Mouse (Mus musculus) megakaryocyte, embryonic 14.5 days (primary cell): ENCODE measurements around the gene Smoc1. TPM values are rescaled to one million over a fixed set of nuclear protein-coding genes. Genes with fewer than 3 reads are reported as not detected.

ENCODE experiments used
- H3K27me3 ChIP-seq: replicated peaks from 2 replicates; pipeline ENCODE3; 2012; ENCODE audit warnings: inconsistent platforms
- H3K36me3 ChIP-seq: replicated peaks from 2 replicates; pipeline ENCODE3; 2012; ENCODE audit warnings: low read length, inconsistent platforms, mixed read lengths
- H3K4me1 ChIP-seq: 2 replicates; pipeline ENCODE4 v1.6.1; 2012; ENCODE audit warnings: inconsistent platforms
- H3K4me3 ChIP-seq: replicated peaks from 2 replicates; pipeline ENCODE3; 2012; ENCODE audit warnings: moderate library complexity, mild to moderate bottlenecking, inconsistent platforms
- H3K9me3 ChIP-seq: 2 replicates; pipeline ENCODE4 v1.6.1; 2012; ENCODE audit warnings: inconsistent platforms
- FLI1 ChIP-seq: IDR thresholded peaks from 2 replicates; pipeline ENCODE4 v1.6.1; 2012; ENCODE audit warnings: low read length, inconsistent platforms, mixed read lengths
- GATA1 ChIP-seq: IDR thresholded peaks from 3 replicates; pipeline ENCODE4 v1.6.1; 2012; ENCODE audit warnings: mixed read lengths, low read length, inconsistent platforms, borderline replicate concordance
- polyA plus RNA-seq: library from polyadenylated mRNA; stranded (reverse); fragments of >175 nt; gene quantifications from 2 replicates; pipeline ENCODE4 v1.2.3, GENCODE M21; 2012; ENCODE audit warnings: low replicate concordance; ENCODE audit not compliant: insufficient read depth

The Smoc1 gene
- polyA plus RNA-seq, 1 experiment: 0.09 TPM

GRCm38 (mm10) chr12:81140594-81141328 is 114.2 kb downstream of the Smoc1 start:
- Histone ChIP-seq H3K36me3 (no peaks in the 10 kb centered on the region), H3K9me3 (no peaks in the 10 kb centered on the region), H3K4me3 (no peak overlapping the region), H3K27me3 (no peaks in the 10 kb centered on the region), H3K4me1 (peaks cover 4% of the 10 kb centered on the region; the same call in 1 of the 2 replicates)
- TF ChIP-seq GATA1: no peak
- TF ChIP-seq FLI1: no peak

- Histone ChIP-seq H3K4me1 (peaks cover 4% of the 10 kb centered on the region; the same call in 1 of the 2 replicates), H3K27me3 (no peaks in the 10 kb centered on the region), H3K4me3 (no peak overlapping the region), H3K36me3 (no peaks in the 10 kb centered on the region), H3K9me3 (no peaks in the 10 kb centered on the region)
- TF ChIP-seq FLI1: no peak
- TF ChIP-seq GATA1: no peak
These were observed 114.7 kb downstream of the Smoc1 start for GRCm38 (mm10) chr12:81141329-81141711.

DNA sequence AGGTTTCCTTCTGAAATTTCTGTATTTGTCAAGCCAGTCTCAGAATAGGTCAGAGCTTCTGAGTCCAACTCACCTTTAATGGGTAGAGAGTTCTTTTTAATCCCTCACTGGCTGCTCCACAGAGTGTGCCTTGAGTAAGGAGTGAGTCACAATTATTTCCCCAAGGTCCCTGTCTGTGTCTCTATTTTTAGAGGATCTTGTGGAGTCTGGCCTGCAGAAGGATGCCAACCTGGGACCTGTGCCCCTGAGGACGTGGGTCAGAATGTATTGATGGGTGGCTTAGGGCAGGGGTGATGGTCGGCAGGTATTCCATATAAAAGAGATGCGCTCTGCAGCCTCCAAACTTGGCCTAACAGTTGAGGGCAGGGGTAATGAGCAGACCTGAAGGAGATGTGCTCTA is 115.6 kb downstream of the Smoc1 start:
- no peaks in the 10 kb centered on the region for H3K27me3 ChIP-seq
- H3K4me3 ChIP-seq: no peak overlapping the region
- H3K36me3 ChIP-seq: no peaks in the 10 kb centered on the region
- peaks cover 4% of the 10 kb centered on the region; the same call in 1 of the 2 replicates for H3K4me1 ChIP-seq
- TF ChIP-seq FLI1: no peak
- TF ChIP-seq GATA1: no peak
- H3K9me3 ChIP-seq: no peaks in the 10 kb centered on the region

- H3K27me3 ChIP-seq: no peaks in the 10 kb centered on the region
- H3K4me1 ChIP-seq: peaks cover 4% of the 10 kb centered on the region; the same call in 1 of the 2 replicates
These were observed 117.6 kb downstream of the Smoc1 start for GRCm38 (mm10) chr12:81144201-81144600.

DNA sequence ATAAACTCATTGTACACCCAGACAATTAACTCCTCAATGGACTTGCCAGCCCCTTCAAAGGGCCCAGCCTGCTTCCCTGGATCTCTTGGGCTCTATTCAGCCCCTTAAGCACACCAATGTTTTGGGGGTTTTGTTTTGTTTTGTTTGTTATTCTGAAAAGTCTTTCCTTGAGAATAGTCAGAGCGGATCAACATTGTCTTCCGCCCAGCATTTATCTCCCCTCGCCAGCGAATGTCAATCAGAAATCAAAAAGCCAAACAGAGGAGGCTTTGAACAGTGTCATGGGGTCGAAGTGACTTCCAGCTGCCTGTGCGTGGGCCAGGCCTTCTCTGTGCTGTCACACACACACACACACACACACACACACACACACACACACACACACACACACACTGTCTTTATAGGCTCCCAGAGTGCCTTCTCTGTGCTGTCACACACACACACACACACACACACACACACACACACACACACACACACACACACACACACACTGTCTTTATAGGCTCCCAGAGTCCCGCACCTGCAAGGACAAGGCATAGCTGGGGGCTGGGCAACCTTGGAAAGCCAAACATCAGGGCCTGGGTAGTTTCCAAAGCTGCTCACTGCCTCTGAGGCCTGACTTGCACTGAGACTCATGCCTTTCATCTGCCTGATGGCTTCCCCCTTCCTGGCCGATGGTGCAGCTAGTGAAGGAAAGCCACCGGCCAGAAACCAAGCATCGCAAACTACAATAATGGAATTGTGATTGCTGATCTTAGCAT is 120.0 kb downstream of the Smoc1 start:
- H3K27me3 ChIP-seq: no peaks in the 10 kb centered on the region
- no peak for TF ChIP-seq GATA1
- no peak for TF ChIP-seq FLI1
- H3K9me3 ChIP-seq: no peaks in the 10 kb centered on the region
- H3K36me3 ChIP-seq: no peaks in the 10 kb centered on the region
- H3K4me1 ChIP-seq: peaks cover 4% of the 10 kb centered on the region; the same call in 1 of the 2 replicates
- H3K4me3 ChIP-seq: no peak overlapping the region

More at GRCm38 (mm10) chr12:81144201-81144600, 117.6 kb downstream of the Smoc1 start:
- no peak overlapping the region for H3K4me3 ChIP-seq
- TF ChIP-seq FLI1: no peak
- TF ChIP-seq GATA1: no peak
- no peaks in the 10 kb centered on the region for H3K9me3 ChIP-seq
- H3K36me3 ChIP-seq: no peaks in the 10 kb centered on the region

- Histone ChIP-seq H3K27me3 (no peaks in the 10 kb centered on the region), H3K4me1 (peaks cover 4% of the 10 kb centered on the region; the same call in 1 of the 2 replicates), H3K36me3 (no peaks in the 10 kb centered on the region), H3K4me3 (no peak overlapping the region), H3K9me3 (no peaks in the 10 kb centered on the region)
- TF ChIP-seq GATA1 (no peak), FLI1 (no peak)
These were observed 121.3 kb downstream of the Smoc1 start for GRCm38 (mm10) chr12:81147956-81148355.

- H3K4me1 ChIP-seq: no peaks in the 10 kb centered on the region
- TF ChIP-seq GATA1 (no peak), FLI1 (no peak)
- H3K36me3 ChIP-seq: no peaks in the 10 kb centered on the region
- H3K27me3 ChIP-seq: no peaks in the 10 kb centered on the region
- no peak overlapping the region for H3K4me3 ChIP-seq
- no peaks in the 10 kb centered on the region for H3K9me3 ChIP-seq
These were observed 124.3 kb downstream of the Smoc1 start for GRCm38 (mm10) chr12:81150917-81151316.

- H3K36me3 ChIP-seq: no peaks in the 10 kb centered on the region
- no peaks in the 10 kb centered on the region for H3K9me3 ChIP-seq
- TF ChIP-seq FLI1: no peak
- no peak for TF ChIP-seq GATA1
These were observed 125.5 kb downstream of the Smoc1 start for GRCm38 (mm10) chr12:81152082-81152481.

GRCm38 (mm10) chr12:81155675-81156074 is 129.1 kb downstream of the Smoc1 start:
- H3K36me3 ChIP-seq: no peaks in the 10 kb centered on the region
- H3K27me3 ChIP-seq: peaks cover 2% of the 10 kb centered on the region
- no peak overlapping the region for H3K4me3 ChIP-seq
- no peaks in the 10 kb centered on the region for H3K9me3 ChIP-seq
- H3K4me1 ChIP-seq: no peaks in the 10 kb centered on the region
- no peak for TF ChIP-seq FLI1
- TF ChIP-seq GATA1: no peak

More at GRCm38 (mm10) chr12:81152082-81152481, 125.5 kb downstream of the Smoc1 start:
- H3K4me1 ChIP-seq: no peaks in the 10 kb centered on the region
- no peak overlapping the region for H3K4me3 ChIP-seq
- no peaks in the 10 kb centered on the region for H3K27me3 ChIP-seq

DNA sequence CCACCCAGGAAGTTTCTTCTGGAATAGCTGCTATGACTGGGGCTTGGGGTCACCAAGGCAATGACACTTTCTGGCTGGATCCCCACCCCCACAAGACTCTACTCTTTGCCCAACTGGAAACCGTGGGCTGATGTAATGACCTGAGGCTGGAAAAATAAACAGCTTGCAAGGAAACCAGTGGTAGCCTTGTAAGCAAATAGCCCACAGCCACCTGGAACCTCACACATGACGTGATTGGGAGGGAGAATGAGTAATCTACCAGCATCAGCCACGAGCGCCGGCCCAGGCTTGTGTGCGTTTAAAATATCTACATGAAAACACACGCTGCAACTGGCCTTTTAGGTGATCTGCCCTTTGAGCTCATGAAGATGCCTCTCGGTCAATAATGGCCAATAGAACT is 130.2 kb downstream of the Smoc1 start:
- Histone ChIP-seq H3K36me3 (no peaks in the 10 kb centered on the region), H3K4me3 (no peak overlapping the region), H3K27me3 (peaks cover 2% of the 10 kb centered on the region), H3K9me3 (no peaks in the 10 kb centered on the region), H3K4me1 (no peaks in the 10 kb centered on the region)
- TF ChIP-seq FLI1 (no peak), GATA1 (no peak)
